In the genomic region with DNA sequence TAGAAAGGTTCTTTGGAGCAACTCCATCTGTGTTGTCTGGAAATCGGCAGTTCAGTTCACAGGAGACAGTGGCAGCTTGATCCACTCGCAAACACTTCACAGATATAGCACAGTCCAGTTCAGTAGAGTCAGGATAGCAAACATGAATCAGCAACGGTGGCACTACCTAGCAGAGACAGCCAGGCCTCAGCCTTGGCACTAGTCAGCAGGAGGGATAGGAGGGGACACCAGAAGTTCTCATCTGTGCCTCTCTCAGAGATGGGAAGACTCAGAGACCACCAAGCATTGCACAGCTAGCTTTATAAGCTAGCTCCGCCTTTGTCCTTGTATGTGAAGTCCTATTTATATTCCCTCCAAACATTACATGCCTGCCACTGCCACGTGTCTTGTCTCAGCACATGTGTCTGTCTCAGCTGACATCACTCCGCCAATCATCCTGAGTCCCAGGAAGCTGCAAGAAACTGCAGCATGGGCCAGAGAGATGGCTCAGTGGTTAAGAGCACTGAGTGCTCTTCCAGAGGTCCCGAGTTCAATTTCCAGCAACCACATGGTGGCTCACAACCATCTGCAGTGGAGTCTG, we compare ENCODE assay signal across 8 mouse cellular contexts. TPM values are rescaled to one million over a fixed set of nuclear protein-coding genes. Genes with fewer than 3 reads are reported as not detected.
A peak's percentile ranks its signal among the peaks of the same experiment; 100 is the strongest.
DNase-seq lines count a peak whose midpoint lies in the region; ATAC-seq and TF ChIP-seq lines count a peak whose summit lies in the region.

No protein-coding gene starts in this region.

- H3K4me2 ChIP-seq in hindbrain, embryonic 11.5 days (replicated peaks; ENCODE audit: low read depth, low read length), result peak overlapping the region; percentile 31

- intact Hi-C loops in gastrocnemius, adult 2 months (cut with DNase I), result loop anchor here (2.0 kb wide), 1 partner anchor 51 kb away; no protein-coding TSS in a partner anchor
- intact Hi-C loops in left cerebral cortex, postnatal 25 days (cut with DNase I), result loop anchor here (2.0 to 10.0 kb wide), 2 partner anchors 51 to 527 kb away; no protein-coding TSS in a partner anchor

- WGBS in hindbrain, embryonic 11.5 days, result 80% methylated on average over 7 of the region's 7 CpGs

- no peaks in the 10 kb centered on the region for H3K36me3 ChIP-seq in hindbrain, embryonic 11.5 days (ENCODE audit: control insufficient read depth, insufficient read depth, low read length)

- TF ChIP-seq CTCF in gastrocnemius, adult 2 months (IDR thresholded peaks at IDR 0.05), result no peak

- ATAC-seq in CD4-positive, CD25-positive, alpha-beta regulatory T cell, adult 4 months, result peak; percentile 15
- no peak for ATAC-seq in hindbrain, embryonic 11.5 days (ENCODE audit: low FRiP score)
- ATAC-seq in megakaryocyte progenitor cell, adult 5-6 weeks (replicated peaks; ENCODE audit: poor library complexity), result 0 out of 2 replicates have a peak, but pooled peaks have one; percentile 3

- H3K27ac ChIP-seq in gastrocnemius, adult 2 months, result peak overlapping the region; percentile 49; the same call in 1 of the 2 replicates
- H3K27ac ChIP-seq in hindbrain, embryonic 11.5 days (ENCODE audit: low read depth, low read length), result no peak overlapping the region

- 0 out of 2 replicates have a peak, but pooled peaks cover under 1% of the 10 kb centered on the region for H3K4me1 ChIP-seq in hindbrain, embryonic 11.5 days (replicated peaks; ENCODE audit: control insufficient read depth, insufficient read depth, low read length)

- 0 out of 2 replicates have a peak overlapping the region, but pooled peaks have one; percentile 15 for H3K9ac ChIP-seq in hindbrain, embryonic 11.5 days (ENCODE audit: low read depth, low read length)

- no peak for DNase-seq in gastrocnemius, adult 2 months
- no peak for DNase-seq in gastrocnemius, postnatal 25 days
- DNase-seq in hindbrain, embryonic 11.5 days (ENCODE audit: low spot score), result no peak
- DNase-seq in left cerebral cortex, postnatal 25 days (ENCODE audit: low spot score in 2 of 2), result no peak
- DNase-seq in layer of hippocampus, adult 8-10 months (ENCODE audit: low spot score in 2 of 2), result no peak
- DNase-seq in gastrocnemius, adult 18-20 months (ENCODE audit: low spot score), result no peak

- H3K27me3 ChIP-seq in hindbrain, embryonic 11.5 days (ENCODE audit: control insufficient read depth, insufficient read depth, low read length), result peaks cover 2% of the 10 kb centered on the region; the same call in 1 of the 2 replicates

- H3K9me3 ChIP-seq in hindbrain, embryonic 11.5 days (ENCODE audit: control insufficient read depth, low read length), result no peaks in the 10 kb centered on the region

- no peak overlapping the region for H3K4me3 ChIP-seq in gastrocnemius, adult 2 months
- peak overlapping the region; percentile 12; the same call in 1 of the 2 replicates for H3K4me3 ChIP-seq in hindbrain, embryonic 11.5 days (ENCODE audit: low read depth, low read length)

RNA-seq across cellular contexts. Expression of gene Pink1, which starts 1.9 kb away (rescaled TPM):
- 100 to 1,000 TPM; 652 to 780 TPM for total RNA-seq in gastrocnemius, adult 2 months (2021)
- 100 to 1,000 TPM; 436 to 528 TPM for total RNA-seq in gastrocnemius, postnatal 25 days (2021)
- 10 to 100 TPM; 12.9 to 22.6 TPM for polyA plus RNA-seq in CD4-positive, CD25-positive, alpha-beta regulatory T cell, adult 4 months (2017; shearing (Covaris generic))
- 19.9 and 24.5 TPM in 2 replicates for polyA plus RNA-seq in hindbrain, embryonic 11.5 days (2014; fragmentation: Nextera tagmentation; extraction: Ambion mirVana)
- 20.1 and 20.4 TPM in 2 replicates for total RNA-seq in megakaryocyte progenitor cell, adult 5-6 weeks (2015)
- 24.7 and 29.6 TPM in 2 replicates for total RNA-seq in megakaryocyte progenitor cell, adult 5-6 weeks (2017)
- 100 to 1,000 TPM; 261 to 283 TPM for total RNA-seq in left cerebral cortex, postnatal 25 days (2021)
- total RNA-seq in layer of hippocampus, adult 8-10 months (2022), result 100 to 1,000 TPM; 264 to 292 (median 274) TPM
- 100 to 1,000 TPM; 737 to 833 TPM for total RNA-seq in gastrocnemius, adult 18-20 months (2021)

RNA-seq across cellular contexts. Expression of gene Ddost, which starts 23.5 kb away (rescaled TPM):
- total RNA-seq in gastrocnemius, adult 2 months (2021), result 10 to 100 TPM; 29.1 to 34.3 TPM
- total RNA-seq in gastrocnemius, postnatal 25 days (2021), result 10 to 100 TPM; 30.6 to 37.0 TPM
- polyA plus RNA-seq in CD4-positive, CD25-positive, alpha-beta regulatory T cell, adult 4 months (2017; shearing (Covaris generic)), result 100 to 1,000 TPM in 1 of 2 experiments, 10 to 100 TPM in 1; 92.3 to 122 TPM
- 214 and 227 TPM in 2 replicates for polyA plus RNA-seq in hindbrain, embryonic 11.5 days (2014; fragmentation: Nextera tagmentation; extraction: Ambion mirVana)
- 303 and 328 TPM in 2 replicates for total RNA-seq in megakaryocyte progenitor cell, adult 5-6 weeks (2015)
- total RNA-seq in megakaryocyte progenitor cell, adult 5-6 weeks (2017), result 225 and 240 TPM in 2 replicates
- 10 to 100 TPM; 94.8 to 96.3 TPM for total RNA-seq in left cerebral cortex, postnatal 25 days (2021)
- 10 to 100 TPM; 90.5 to 99.3 (median 97.2) TPM for total RNA-seq in layer of hippocampus, adult 8-10 months (2022)
- 10 to 100 TPM; 29.5 to 34.0 TPM for total RNA-seq in gastrocnemius, adult 18-20 months (2021)

RNA-seq across cellular contexts. Expression of gene Cda, which starts 39.8 kb away (rescaled TPM):
- 1 to 10 TPM in 1 of 2 experiments, under 1 TPM in 1; 0.56 to 1.2 TPM for total RNA-seq in gastrocnemius, adult 2 months (2021)
- total RNA-seq in gastrocnemius, postnatal 25 days (2021), result 1 to 10 TPM in 1 of 2 experiments, under 1 TPM in 1; 0.82 to 1.2 TPM
- polyA plus RNA-seq in CD4-positive, CD25-positive, alpha-beta regulatory T cell, adult 4 months (2017; shearing (Covaris generic)), result not detected
- 3.0 and 3.9 TPM in 2 replicates for polyA plus RNA-seq in hindbrain, embryonic 11.5 days (2014; fragmentation: Nextera tagmentation; extraction: Ambion mirVana)
- 0.39 TPM in 1 of 2 replicates, not detected in the other for total RNA-seq in megakaryocyte progenitor cell, adult 5-6 weeks (2015)
- not detected in 2 replicates for total RNA-seq in megakaryocyte progenitor cell, adult 5-6 weeks (2017)
- total RNA-seq in left cerebral cortex, postnatal 25 days (2021), result 1 to 10 TPM; 1.7 to 2.1 TPM
- total RNA-seq in layer of hippocampus, adult 8-10 months (2022), result 1 to 10 TPM; 2.0 to 3.2 (median 2.7) TPM
- total RNA-seq in gastrocnemius, adult 18-20 months (2021), result 1 to 10 TPM in 1 of 2 experiments, under 1 TPM in 1; 0.57 to 1.1 TPM

Comparison
In these comparisons a context has a peak if more than half of its experiments do, and no peak if none do; other contexts are left out.
1. RNA of gene Pink1, which starts 1.9 kb away (total RNA-seq): 737 to 833 TPM in gastrocnemius, adult 18-20 months, 652 to 780 TPM in gastrocnemius, adult 2 months, 436 to 528 TPM in gastrocnemius, postnatal 25 days, 261 to 283 TPM in left cerebral cortex, postnatal 25 days and 264 to 292 TPM in layer of hippocampus, adult 8-10 months; 20.1 to 29.6 TPM in megakaryocyte progenitor cell, adult 5-6 weeks; every median in the first group is over 4 times any median in the second.